Mouse (Mus musculus) MEL (cell line): ENCODE measurements around the gene Neu1.

ENCODE experiments used
- POLR2A ChIP-seq, 2 experiments: IDR thresholded peaks; 2 replicates each; pipeline ENCODE4 v1.6.1; 2011 to 2012; ENCODE audit warnings: low read length in 2 of 2, mild to moderate bottlenecking in 2 of 2, control low read depth in 1 of 2, improper control_type of control experiment in 1 of 2, low read depth in 1 of 2, moderate library complexity in 1 of 2; ENCODE audit not compliant: control insufficient read depth in 1 of 2, insufficient read depth in 1 of 2, poor library complexity in 1 of 2
- UBTF ChIP-seq: IDR thresholded peaks from 2 replicates; pipeline ENCODE4 v1.6.1; 2012; ENCODE audit warnings: low read depth, mild to moderate bottlenecking, inconsistent platforms, low read length, improper control_type of control experiment, moderate library complexity, borderline replicate concordance; ENCODE audit not compliant: insufficient read depth
- USF1 ChIP-seq: IDR thresholded peaks from 2 replicates; pipeline ENCODE4 v1.6.1; 2014; ENCODE audit warnings: low read depth, mild to moderate bottlenecking, inconsistent platforms, low read length, improper control_type of control experiment, moderate library complexity

DNA sequence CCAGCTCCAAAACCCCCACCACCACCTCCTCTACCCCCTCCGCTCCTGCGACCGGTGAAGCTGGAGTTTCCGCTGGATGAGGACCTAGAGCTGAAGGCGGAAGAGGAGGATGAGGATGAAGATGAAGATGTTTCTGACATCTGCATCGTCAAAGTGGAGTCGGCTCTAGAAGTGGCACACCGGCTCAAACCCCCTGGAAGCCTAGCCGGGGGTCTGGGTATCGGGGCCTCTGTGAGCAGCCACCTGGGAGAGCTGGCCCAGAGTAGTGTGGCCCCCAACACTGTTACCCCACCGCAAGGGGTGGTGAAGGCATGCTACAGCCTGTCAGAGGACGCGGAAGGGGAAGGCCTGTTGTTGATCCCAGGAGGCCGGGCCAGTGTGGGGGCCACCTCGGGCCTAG, 35.3 kb upstream of the Neu1 start:
- TF ChIP-seq POLR2A (IDR thresholded peaks at IDR 0.05; ENCODE audit: control insufficient read depth in 1 of 2, insufficient read depth in 1 of 2, low read depth in 1 of 2, low read length in 2 of 2, poor library complexity in 1 of 2) (no peak), USF1 (no peak), UBTF (no peak)
